Mouse (Mus musculus) gastrocnemius, adult 8-10 months (tissue): ENCODE data around the gene Nktr. TPM values are rescaled to one million over a fixed set of nuclear protein-coding genes. Genes with fewer than 3 reads are reported as not detected.
A peak's percentile ranks its signal among the peaks of the same experiment; 100 is the strongest.

ENCODE experiments used
- DNase-seq, 2 experiments: peaks; one replicate each; pipeline ENCODE4 v3.0.0; 2022; ENCODE audit warnings: low spot score in 2 of 2
- total RNA-seq, 4 experiments: library from RNA; stranded (reverse); gene quantifications; 2 replicates each; pipeline ENCODE4 v1.2.4; 2022

The Nktr gene
- total RNA-seq: 10 to 100 TPM; 27.7 to 38.7 (median 34.6) TPM

- DNase-seq: peak; percentile 96 to 98
Measured at GRCm38 (mm10) chr9:121718792-121719318, at the start of gene Nktr. Nktr (plus strand) TSS chr9:121719169.

DNA sequence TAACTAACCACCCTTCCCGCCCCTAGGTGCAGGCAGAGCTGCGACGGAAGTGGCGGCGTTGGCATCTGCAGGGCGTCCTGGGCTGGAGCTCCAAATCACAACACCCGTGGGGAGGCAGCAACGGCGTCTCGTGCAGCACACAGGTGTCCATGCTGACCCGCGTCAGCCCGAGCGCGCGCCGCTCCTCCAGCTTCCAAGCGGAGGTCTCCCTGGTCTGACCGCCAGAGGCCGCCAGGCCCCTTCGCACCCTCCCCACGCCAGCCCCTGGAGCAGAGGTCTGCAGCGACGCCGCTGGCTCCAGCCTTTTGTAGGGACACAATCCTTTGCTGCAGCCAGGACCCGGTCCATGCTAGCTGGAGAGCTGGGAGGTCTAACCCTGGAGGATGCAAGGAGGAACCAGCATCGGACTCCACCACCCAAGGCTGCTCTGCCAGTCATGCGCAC is 49.6 kb upstream of the Nktr start:
- peak; percentile 24 to 52 for DNase-seq

- DNase-seq: no peak
Measured at GRCm38 (mm10) chr9:121671300-121671699, 47.7 kb upstream of the Nktr start.

- DNase-seq: peak; percentile 31 to 43
Measured at GRCm38 (mm10) chr9:121672311-121672710, 46.7 kb upstream of the Nktr start.

DNA sequence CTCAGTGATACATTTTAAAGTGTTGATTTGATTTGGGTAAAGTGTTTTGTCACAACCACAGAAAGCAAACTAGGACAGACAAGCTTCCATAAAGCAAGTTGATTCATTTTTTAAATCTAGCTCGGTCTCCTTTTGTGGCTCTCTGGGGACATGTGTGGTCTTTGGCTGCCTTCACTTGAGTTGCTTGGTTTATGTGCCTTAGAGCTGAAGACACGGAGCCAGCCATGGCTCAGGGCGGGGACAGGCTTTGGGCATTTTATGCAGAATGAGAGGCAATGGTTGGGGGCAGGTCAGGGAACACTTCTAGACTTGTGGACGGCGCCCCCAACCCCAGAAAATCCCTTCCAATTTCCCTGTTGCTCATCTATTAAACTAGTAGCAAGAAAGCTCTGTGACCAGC is 45.3 kb upstream of the Nktr start:
- no peak for DNase-seq

GRCm38 (mm10) chr9:121675011-121675410 is 44.0 kb upstream of the Nktr start:
- DNase-seq: no peak

DNA sequence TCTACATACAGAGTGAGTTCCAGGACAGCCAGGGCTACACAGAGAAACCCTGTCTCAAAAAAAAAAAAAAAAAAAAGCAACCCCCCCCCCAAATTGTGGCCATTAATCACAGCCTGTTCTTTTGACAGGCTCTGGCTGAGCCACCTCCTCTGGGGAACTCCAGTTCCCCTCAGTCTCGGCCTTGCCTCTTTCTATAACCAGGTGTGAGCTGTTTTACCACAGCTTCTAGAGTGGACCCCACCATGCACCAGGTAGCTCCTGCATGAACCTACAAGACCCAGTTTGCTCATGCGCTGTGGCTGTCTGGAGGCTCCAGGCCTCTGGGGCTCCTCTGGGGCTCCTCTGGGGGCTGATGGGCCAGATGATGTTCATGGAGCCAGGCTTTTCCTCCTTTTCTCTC is 43.4 kb upstream of the Nktr start:
- DNase-seq: no peak

DNA sequence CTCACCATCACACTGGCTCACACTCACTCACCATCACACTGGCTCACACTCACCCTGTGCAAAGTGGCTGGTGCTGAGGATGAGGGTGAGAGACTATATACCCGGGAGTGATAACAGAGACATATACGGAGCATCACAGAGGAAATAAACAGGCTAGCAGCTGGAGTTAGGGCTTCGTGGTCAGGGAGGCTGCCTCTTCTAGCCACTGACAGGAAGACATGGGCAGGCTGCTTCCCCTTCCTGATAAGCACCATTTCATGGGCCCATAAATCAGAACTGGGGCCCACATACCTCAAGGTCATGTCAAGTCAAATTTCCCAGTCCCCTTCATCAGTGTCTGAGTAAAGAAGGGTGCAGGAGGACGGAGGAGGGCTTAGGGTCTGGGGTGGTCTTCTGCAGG is 41.9 kb upstream of the Nktr start:
- DNase-seq: no peak

DNA sequence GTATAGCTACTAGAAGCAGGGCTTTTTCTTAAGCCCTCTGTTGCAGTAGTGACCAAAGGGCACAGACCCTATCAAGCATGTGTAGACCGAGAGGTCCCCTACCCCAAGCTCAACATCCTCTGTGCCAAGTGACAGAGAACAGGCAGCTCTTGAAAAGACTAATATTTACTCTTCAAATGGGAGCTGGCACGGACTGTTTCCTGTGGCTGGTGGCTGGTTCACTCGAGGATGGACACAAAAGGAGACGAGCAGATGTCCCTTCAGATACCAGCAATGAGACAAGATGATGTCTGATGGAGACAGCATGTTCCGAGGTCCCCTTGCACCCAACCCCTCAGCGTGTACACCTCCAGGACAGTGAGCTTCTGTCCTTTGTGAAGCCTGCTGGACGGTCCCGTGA is 41.5 kb upstream of the Nktr start:
- no peak for DNase-seq

GRCm38 (mm10) chr9:121679549-121679948 is 39.4 kb upstream of the Nktr start:
- peak in 1 of 2 experiments; percentile 24 for DNase-seq

DNA sequence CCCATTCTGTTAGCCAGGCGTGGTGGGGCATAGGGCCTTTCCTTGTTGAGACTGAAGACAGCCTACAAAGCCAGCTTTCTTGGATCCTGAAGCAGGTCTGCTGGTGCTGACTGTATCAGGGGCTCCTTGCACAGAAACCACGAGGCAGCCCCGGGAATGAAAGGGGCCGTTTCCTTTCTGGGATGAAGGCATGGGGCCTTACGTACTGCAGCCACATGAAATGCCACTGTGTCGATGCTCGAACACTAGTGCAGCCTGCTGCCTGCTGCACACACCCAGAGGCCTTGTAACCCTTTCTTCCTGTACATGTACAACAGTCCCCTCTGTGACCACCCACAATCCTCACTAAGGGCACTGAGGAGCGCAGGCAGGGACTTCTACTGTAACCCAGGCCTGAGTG is 37.8 kb upstream of the Nktr start:
- no peak for DNase-seq

DNA sequence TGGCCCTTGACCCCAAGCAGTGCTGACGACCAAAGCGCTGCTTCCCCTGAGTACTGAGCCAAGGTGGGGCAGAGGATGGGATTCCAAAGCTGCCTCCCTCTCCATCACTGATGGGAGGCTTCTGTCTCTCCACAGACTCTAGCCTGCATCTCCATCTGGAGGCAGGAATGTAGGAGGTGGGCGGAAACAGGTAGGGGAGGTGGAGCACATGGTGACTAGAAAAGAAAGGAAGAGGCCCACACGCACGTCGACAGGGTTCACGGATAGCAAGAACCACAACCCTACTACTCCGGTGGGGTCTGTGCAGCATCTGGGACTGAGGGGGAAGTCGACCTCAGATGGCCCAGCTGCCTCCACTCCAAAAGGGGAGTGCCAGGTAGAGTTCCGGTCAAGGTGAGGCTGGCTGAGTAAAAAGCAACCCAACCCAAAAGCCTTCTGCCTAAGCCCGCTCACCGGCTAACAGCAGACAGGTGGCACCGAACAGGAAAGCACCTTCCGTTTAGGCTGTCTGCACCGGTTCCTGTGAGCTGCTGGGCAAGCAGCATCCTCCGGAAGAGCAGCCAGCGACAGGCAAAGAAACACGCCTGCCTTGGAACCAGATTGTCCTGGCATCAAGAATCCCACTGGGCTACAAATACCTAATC is 36.8 kb upstream of the Nktr start:
- DNase-seq: no peak

DNA sequence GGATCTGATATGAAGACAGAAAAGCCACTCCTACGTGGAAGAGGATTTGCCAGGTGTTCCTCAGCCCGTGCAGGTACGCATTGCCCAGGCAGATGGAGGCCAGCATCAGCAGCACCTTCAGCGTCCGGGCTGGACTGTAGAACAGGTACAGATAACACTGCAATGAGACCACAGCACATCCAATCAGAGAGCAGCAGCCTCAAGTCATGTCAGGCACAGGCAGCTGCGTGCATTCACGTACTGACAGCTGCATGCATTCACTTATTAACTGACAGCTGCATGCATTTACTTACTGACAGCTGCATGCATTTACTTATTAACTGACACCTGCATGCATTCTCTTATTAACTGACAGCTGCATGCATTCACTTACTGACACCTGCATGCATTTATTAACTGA is 34.3 kb upstream of the Nktr start:
- no peak for DNase-seq

GRCm38 (mm10) chr9:121690200-121690651 is 28.7 kb upstream of the Nktr start:
- no peak for DNase-seq

- no peak for DNase-seq
Measured at GRCm38 (mm10) chr9:121690734-121691133, 28.2 kb upstream of the Nktr start.

DNA sequence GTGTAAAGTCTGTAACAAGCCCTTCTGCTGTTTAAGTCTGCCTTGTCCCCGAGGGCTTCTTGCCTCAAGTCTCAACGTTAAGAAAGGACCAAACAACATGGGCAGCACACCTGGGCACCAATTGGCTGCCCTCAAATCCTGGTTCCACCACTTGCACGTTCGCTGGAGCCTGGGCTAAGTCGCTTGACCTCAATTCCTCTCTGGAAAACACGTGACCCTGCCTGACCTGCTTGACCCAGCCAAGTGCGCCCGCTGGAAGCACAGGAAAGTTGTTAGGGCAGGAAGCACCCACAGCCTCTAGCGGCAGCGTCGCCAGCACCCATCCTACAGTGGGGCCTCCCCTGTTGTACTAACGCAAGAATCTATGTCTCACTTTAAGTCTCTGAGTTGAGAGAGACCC is 24.2 kb upstream of the Nktr start:
- no peak for DNase-seq

DNA sequence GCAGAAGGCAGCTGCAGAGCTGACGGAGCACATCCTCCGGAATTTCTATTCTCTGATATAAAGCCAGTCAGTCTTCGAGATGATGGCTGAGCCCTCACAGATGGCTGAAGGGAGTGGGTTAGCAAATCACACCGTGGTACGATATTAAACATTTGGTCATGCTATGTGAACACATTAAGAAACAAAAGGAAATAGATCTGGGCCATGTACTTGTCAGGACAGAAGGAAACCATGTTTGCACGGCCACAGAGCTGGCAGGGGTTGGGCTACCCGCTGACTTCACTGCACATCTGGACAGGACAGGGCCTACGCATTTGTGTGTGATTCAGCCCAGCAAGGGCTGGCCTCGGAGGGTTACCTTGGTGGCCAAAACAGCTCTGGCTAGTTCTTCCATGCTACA is 22.3 kb upstream of the Nktr start:
- DNase-seq: no peak

DNA sequence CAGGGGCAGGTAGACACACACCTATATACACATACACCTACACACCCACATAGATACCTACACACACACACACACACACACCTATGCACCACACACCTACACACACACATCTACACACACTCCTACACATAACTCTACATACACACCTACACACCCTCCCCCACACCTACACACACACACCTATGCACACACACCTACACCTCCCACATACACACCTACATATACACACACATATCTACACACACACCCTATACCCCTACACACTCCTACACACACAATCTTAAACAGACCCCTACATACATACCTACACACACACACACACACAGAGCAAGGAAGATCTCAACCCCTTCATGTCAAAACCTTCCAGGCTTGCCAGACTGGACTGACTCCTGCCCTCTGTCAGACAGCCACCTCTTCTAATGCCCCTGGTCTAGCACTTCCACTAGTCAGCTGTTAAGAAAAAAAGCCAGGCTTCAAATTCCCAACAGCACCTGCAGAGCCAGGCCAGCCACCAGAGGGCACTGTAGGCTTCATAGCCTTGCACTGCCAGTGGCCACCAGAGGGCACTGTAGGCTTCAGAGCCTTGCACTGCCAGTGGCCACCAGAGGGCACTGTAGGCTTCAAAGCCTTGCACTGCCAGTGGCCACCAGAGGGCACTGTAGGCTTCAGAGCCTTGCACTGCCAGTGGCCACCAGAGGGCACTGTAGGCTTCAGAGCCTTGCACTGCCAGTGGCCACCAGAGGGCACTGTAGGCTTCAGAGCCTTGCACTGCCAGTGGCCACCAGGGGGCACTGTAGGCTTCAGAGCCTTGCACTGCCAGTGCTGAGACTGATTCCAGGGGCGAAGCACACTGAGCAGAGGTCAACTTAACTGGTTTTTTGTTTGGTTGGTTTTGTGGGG is 21.6 kb upstream of the Nktr start:
- DNase-seq: peak; percentile 48 to 62

DNA sequence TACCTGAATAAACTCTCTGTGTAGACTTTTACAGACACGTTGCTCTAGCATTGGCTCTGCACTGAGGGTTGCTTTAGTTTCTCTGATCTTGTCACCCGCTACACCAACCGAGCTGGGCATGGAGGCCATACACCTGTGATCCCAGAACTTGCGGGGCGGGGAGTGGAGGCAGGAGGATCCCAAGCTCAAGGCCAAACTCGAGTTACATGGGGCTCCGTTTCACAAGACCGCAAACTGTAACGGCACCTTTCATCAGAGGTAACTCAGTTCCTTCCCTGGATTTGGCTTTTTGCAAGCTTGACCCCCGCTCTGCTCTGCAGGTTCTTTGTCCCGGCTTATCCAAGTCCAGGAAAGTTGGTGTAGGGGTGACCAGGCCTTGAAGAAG is 14.7 kb upstream of the Nktr start:
- no peak for DNase-seq

DNA sequence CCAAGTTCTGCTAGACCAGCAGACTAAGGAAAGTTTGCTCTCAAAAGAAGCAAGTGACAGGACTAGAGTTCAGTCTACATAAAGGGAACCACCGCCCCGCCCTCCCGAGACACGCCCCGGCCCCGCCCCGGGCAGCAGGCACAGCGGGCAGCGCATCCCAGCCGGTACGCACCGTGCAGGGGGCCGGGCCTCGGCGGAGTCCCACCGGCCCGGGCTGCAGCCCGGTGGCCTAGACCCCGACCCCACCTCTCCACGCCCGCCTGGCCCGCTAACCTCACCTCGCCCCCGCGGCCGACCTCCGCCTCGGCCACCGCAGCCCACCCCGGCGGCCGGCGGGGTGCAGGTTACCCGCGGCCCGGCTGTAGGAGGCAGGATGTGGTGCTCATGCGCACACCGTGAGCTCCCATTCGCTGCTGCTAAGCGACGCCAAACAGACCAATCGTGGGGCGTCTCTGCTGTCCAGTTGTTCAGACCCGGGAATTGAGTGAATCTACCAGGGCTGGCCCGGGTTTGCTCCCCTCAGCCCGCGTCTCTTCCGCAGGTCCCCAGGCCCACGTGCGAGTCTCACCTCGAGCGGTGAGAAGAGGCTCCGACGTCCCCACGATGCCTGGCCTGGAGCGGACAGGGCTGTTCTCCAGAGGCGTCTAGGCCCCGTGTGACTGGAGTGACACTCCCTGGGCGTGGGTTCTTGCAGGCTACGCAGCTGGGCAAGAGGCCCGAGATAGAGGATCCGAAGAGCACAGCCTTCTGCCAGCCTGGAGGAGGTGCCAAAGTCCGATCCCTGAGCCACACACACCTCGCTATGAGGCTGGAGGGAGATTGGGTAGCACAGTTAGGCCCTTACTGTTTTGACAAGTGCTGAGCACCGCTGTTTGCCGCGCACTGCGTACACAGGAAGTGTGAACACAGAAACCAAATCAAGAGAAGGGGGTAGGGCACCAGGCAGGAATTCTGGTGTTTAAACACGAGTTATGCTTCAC is 14.0 kb upstream of the Nktr start, which contains the start of gene Sec22c:
Sec22c (minus strand) TSS at position 845 of the 980 bp plus-strand sequence.
- peak; percentile 85 to 86 for DNase-seq

GRCm38 (mm10) chr9:121706029-121706675 is 12.8 kb upstream of the Nktr start:
- no peak for DNase-seq
